21 mouse cellular contexts compared by ENCODE assay signal in the genomic region with DNA sequence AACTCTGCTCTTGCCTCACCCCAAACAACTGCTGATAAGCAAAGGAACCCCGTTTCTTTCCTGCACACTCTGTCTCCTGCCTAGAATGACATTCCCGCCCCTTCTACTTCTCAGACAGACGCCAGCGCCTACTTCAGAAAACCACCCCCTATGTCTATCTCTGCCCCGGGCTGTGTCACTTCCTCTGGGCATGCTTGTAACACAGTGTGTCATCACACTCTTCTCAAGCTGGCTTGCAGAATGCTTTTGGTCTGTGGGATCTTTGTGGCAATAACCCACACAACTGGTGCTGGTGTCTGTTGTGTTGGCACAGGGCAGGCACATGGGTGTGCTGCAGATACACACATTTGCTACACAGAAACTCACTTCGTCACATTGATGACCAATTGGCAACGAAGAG. TPM values are rescaled to one million over a fixed set of nuclear protein-coding genes. Genes with fewer than 3 reads are reported as not detected.
DNase-seq lines count a peak whose midpoint lies in the region; ATAC-seq and TF ChIP-seq lines count a peak whose summit lies in the region.
"Had no signal": no experiment of that assay in that cellular context is flagged by ENCODE, and none has a peak within 500 bp of the region (broad histone marks: within the 10 kb centered on the region; RNA-seq: fewer than 3 reads in every experiment).

No protein-coding gene starts in this region.

- no peak for TF ChIP-seq CTCF in gastrocnemius, adult 2 months (IDR thresholded peaks at IDR 0.05)

- ATAC-seq in hematopoietic stem cell, adult 5-6 weeks (replicated peaks in 1 of 2; ENCODE audit: insufficient read depth in 1 of 2, low FRiP score in 2 of 2, low TSS enrichment in 1 of 2, low read depth in 1 of 2, poor library complexity in 2 of 2, severe bottlenecking in 2 of 2), result peak; percentile 40 to 67; a peak in 2 of 4 replicates
- ATAC-seq: forebrain, embryonic 16.5 days; inflammation-experienced regulatory T-cells, adult 6 months; midbrain, embryonic 16.5 days had no signal

- H3K27ac ChIP-seq in gastrocnemius, adult 2 months, result no peak overlapping the region
- H3K27ac ChIP-seq: heart, embryonic 13.5 days; limb, embryonic 10.5 days; liver, embryonic 15.5 days; macrophage; neural tube, embryonic 12.5 days had no signal

- no peak overlapping the region for H3K4me3 ChIP-seq in gastrocnemius, adult 2 months
- H3K4me3 ChIP-seq: heart, embryonic 13.5 days; limb, embryonic 10.5 days; liver, embryonic 15.5 days; neural tube, embryonic 12.5 days had no signal

- peak; percentile 30 for DNase-seq in layer of hippocampus, adult 11-12 months (ENCODE audit: low spot score)
- no peak for DNase-seq in layer of hippocampus, postnatal 10 days (ENCODE audit: low spot score in 2 of 2)
- peak; percentile 65 for DNase-seq in right cerebral cortex, adult 18-20 months
- no peak for DNase-seq in right cerebral cortex, postnatal 10 days (ENCODE audit: low spot score in 2 of 2)
- no peak for DNase-seq in cerebellum, adult 8-10 months
- DNase-seq in gastrocnemius, adult 2 months, result no peak
- DNase-seq: adrenal gland, adult 8-10 months; cerebellum, adult 9-11 months; kidney, adult 9 months; thymus, adult 18-20 months had no signal

- intact Hi-C loops in gastrocnemius, adult 2 months (cut with DNase I), result no loop called here

RNA-seq across cellular contexts. Expression of a gene that starts 3.2 kb away (rescaled TPM):
- not detected for total RNA-seq in layer of hippocampus, postnatal 10 days (2021)
- total RNA-seq in hematopoietic stem cell, adult 5-6 weeks (2017), result 1.1 TPM in 1 of 2 replicates, not detected in the other
- total RNA-seq in gastrocnemius, adult 2 months (2021), result not detected
- total RNA-seq: adrenal gland, adult 8-10 months; ES-E14 had no signal

RNA-seq across cellular contexts. Expression of a gene that starts 20.6 kb away (rescaled TPM):
- under 1 TPM in 1 of 2 experiments, not detected in 1; 0.21 TPM for total RNA-seq in layer of hippocampus, postnatal 10 days (2021)
- not detected in 2 replicates for total RNA-seq in hematopoietic stem cell, adult 5-6 weeks (2017)
- not detected for total RNA-seq in gastrocnemius, adult 2 months (2021)
- total RNA-seq: adrenal gland, adult 8-10 months; gastrocnemius, postnatal 4 days had no signal

RNA-seq across cellular contexts. Expression of a gene that starts 34.2 kb away (rescaled TPM):
- not detected for total RNA-seq in layer of hippocampus, postnatal 10 days (2021)
- not detected in 2 replicates for total RNA-seq in hematopoietic stem cell, adult 5-6 weeks (2017)
- under 1 TPM in 1 of 2 experiments, not detected in 1; 0.17 TPM for total RNA-seq in gastrocnemius, adult 2 months (2021)
- total RNA-seq: ES-E14 had no signal

RNA-seq across cellular contexts. Expression of a gene that starts 51.3 kb away (rescaled TPM):
- total RNA-seq in layer of hippocampus, postnatal 10 days (2021), result not detected
- total RNA-seq in hematopoietic stem cell, adult 5-6 weeks (2017), result not detected in 2 replicates
- total RNA-seq in gastrocnemius, adult 2 months (2021), result not detected
- total RNA-seq: gastrocnemius, postnatal 4 days had no signal

Comparison
In these comparisons a context has a peak if more than half of its experiments do, and no peak if none do; other contexts are left out.
1. DNase-seq: peak in layer of hippocampus, adult 11-12 months (single experiment) and right cerebral cortex, adult 18-20 months (single experiment); none in layer of hippocampus, postnatal 10 days (0 of 2), right cerebral cortex, postnatal 10 days (0 of 2), cerebellum, adult 8-10 months (single experiment) and gastrocnemius, adult 2 months (single experiment).